ENCODE assay signal across 8 mouse cellular contexts in the genomic region with DNA sequence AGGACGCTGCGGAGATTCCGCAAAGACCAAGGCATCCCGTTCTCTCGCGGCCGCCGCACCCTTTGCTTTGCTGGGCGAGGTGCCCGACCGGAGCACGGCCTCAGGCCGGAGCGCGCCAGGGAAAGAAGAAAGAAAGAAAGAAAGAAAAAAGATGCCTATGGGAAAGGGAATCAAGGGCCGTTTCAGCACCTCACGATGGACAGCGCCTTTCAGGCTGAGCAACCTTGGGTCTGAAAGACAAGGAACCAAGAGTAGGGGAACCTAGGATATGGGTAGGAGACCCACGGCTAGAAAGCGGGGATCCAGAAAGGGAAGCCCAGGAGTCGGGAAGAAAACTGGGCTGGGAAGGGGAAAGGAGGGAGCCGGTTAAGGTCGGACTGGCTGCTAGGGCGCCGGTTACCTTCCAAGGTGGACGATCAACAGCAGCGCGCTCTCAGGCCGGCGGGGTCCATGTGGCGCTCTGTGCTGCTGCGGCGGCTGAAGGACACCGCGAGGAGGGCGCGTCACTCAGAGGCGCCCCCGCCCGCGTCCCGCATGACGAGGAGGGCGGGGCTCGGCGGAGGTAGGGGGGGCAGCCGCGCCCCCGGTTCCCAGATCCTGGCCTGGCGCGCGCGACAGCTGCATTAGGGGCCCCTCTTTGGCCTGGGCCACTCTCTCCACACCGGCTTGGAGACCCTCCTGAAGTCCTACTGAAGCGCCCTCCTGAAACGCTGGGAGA. TPM values are rescaled to one million over a fixed set of nuclear protein-coding genes. Genes with fewer than 3 reads are reported as not detected.
DNase-seq lines count a peak whose midpoint lies in the region; ATAC-seq lines count a peak whose summit lies in the region.

A gene (minus strand): TSS at position 536 of the 718 bp plus-strand sequence.

- H3K36me3 ChIP-seq in forebrain, embryonic 12.5 days (replicated peaks): no peaks in the 10 kb centered on the region
- H3K36me3 ChIP-seq in hindbrain, embryonic 13.5 days: 0 out of 2 replicates have a peak, but pooled peaks cover under 1% of the 10 kb centered on the region

- H3K4me1 ChIP-seq in forebrain, embryonic 12.5 days: peaks cover 8% of the 10 kb centered on the region
- H3K4me1 ChIP-seq in hindbrain, embryonic 13.5 days (replicated peaks): peaks cover 28% of the 10 kb centered on the region

- peak within 1 kb of the TSS; percentile 33 for H3K9ac ChIP-seq in forebrain, embryonic 12.5 days
- H3K9ac ChIP-seq in hindbrain, embryonic 13.5 days: peak within 1 kb of the TSS; percentile 78

- H3K27me3 ChIP-seq in forebrain, embryonic 12.5 days: peaks cover 55% of the 10 kb centered on the region
- H3K27me3 ChIP-seq in hindbrain, embryonic 13.5 days: peaks cover 51% of the 10 kb centered on the region

- no peaks in the 10 kb centered on the region for H3K9me3 ChIP-seq in forebrain, embryonic 12.5 days
- no peaks in the 10 kb centered on the region for H3K9me3 ChIP-seq in hindbrain, embryonic 13.5 days

- peak within 1 kb of the TSS; percentile 85 for H3K4me2 ChIP-seq in forebrain, embryonic 12.5 days
- peak within 1 kb of the TSS; percentile 76 for H3K4me2 ChIP-seq in hindbrain, embryonic 13.5 days

- H3K4me3 ChIP-seq in forebrain, embryonic 12.5 days (replicated peaks): peak within 1 kb of the TSS; percentile 48
- H3K4me3 ChIP-seq in hindbrain, embryonic 13.5 days: peak within 1 kb of the TSS; percentile 57

- 1% methylated on average over 56 of the region's 56 CpGs for WGBS in forebrain, embryonic 12.5 days
- under 1% methylated on average over 50 of the region's 56 CpGs for WGBS in hindbrain, embryonic 13.5 days

- no peak for ATAC-seq in CD4-positive, CD25-positive, alpha-beta regulatory T cell, adult 4 months
- ATAC-seq in forebrain, embryonic 12.5 days (ENCODE audit: low FRiP score): peak; percentile 85
- ATAC-seq in hindbrain, embryonic 13.5 days (ENCODE audit: low FRiP score): peak; percentile 95

- DNase-seq in CD4-positive, CD25-positive, alpha-beta regulatory T cell, adult 2 months (ENCODE audit: low read depth, low spot score): peak; percentile 12
- DNase-seq in c-Kit-positive CD71-positive TER-119-negative erythroid progenitor cells, embryonic 14.5 days (ENCODE audit: low read depth): peak; percentile 49
- DNase-seq in layer of hippocampus, postnatal 36 days: peak; percentile 73 to 74
- DNase-seq in lung, postnatal 4 days: peak; percentile 49 to 62
- peak; percentile 81 for DNase-seq in right cerebral cortex, postnatal 25 days

- 0 out of 2 replicates have a peak within 1 kb of the TSS, but pooled peaks have one; percentile 4 for H3K27ac ChIP-seq in forebrain, embryonic 12.5 days
- peak within 1 kb of the TSS; percentile 87 for H3K27ac ChIP-seq in hindbrain, embryonic 13.5 days

RNA-seq across cellular contexts. Expression of the gene that starts here (rescaled TPM):
- not detected for polyA plus RNA-seq in CD4-positive, CD25-positive, alpha-beta regulatory T cell, adult 4 months (2017; shearing (Covaris generic))
- polyA plus RNA-seq in forebrain, embryonic 12.5 days (2016; fragmentation: Nextera tagmentation; extraction: Ambion mirVana): 12.3 and 12.5 TPM in 2 replicates
- 82.5 and 85.1 TPM in 2 replicates for polyA plus RNA-seq in hindbrain, embryonic 13.5 days (2015; fragmentation: Nextera tagmentation; extraction: Ambion mirVana)
- 100 to 1,000 TPM; 523 to 559 TPM for total RNA-seq in layer of hippocampus, postnatal 36 days (2021)

Comparison
In these comparisons a context has a peak if more than half of its experiments do, and no peak if none do; other contexts are left out.
1. RNA of the gene that starts here (polyA plus RNA-seq): 82.5 to 85.1 TPM in hindbrain, embryonic 13.5 days and 12.3 to 12.5 TPM in forebrain, embryonic 12.5 days; not detected in CD4-positive, CD25-positive, alpha-beta regulatory T cell, adult 4 months; every median in the first group is over 10 times any median in the second.
2. DNase-seq: peak in every context shown above with its lines; median percentile 81 in right cerebral cortex, postnatal 25 days; 74 in layer of hippocampus, postnatal 36 days; 56 in lung, postnatal 4 days; 49 in c-Kit-positive CD71-positive TER-119-negative erythroid progenitor cells, embryonic 14.5 days; 12 in CD4-positive, CD25-positive, alpha-beta regulatory T cell, adult 2 months.